Mouse (Mus musculus) midbrain, embryonic 15.5 days (tissue): Measurements from ENCODE around the gene Pak3. TPM values are rescaled to one million over a fixed set of nuclear protein-coding genes. Genes with fewer than 3 reads are reported as not detected.

ENCODE experiments used
- microRNA-seq: library from miRNA; unstranded; fragments of <30 nt; microRNA quantifications from one replicate; pipeline ENCODE4, GENCODE M21; 2016
- polyA plus RNA-seq: library from polyadenylated mRNA; unstranded; fragments of >200 nt; fragmentation: Nextera tagmentation; extraction: Ambion mirVana; gene quantifications from 2 replicates; pipeline ENCODE4 v1.2.1, GENCODE M21; 2015

The Pak3 gene
- polyA plus RNA-seq, 1 experiment from 2014 or later: 255 TPM

Small RNAs within 50 kb of the gene (microRNA-seq; reads per million reads assigned to microRNA genes)
- gene Gm47298: not detected

Other genes with a start within 250 kb of the Pak3 start
- 4.0 and 4.7 TPM in 2 replicates for gene Chrdl1, start 124.3 kb upstream of the Pak3 start, polyA plus RNA-seq